Mouse (Mus musculus): ENCODE measurements around the gene Shpk.

Shpk gene

GRCm38 (mm10) chr11:73199230-73199712 lies at the start of gene Shpk:
Gene Shpk (plus strand): TSS chr11:73199460.
- in situ Hi-C loops (cut with MboI; ENCODE audit: unreplicated experiment in 2 of 2) = loop anchor here (10.0 to 25.0 kb wide), 2 partner anchors 124 to 1638 kb away; partner anchors contain the start of gene Mnt (in 1 of the 2)

- in situ Hi-C loops (cut with MboI; ENCODE audit: unreplicated experiment in 2 of 2) = no loop called here
These were observed 44.2 kb upstream of the Shpk start for GRCm38 (mm10) chr11:73155071-73155470.

- in situ Hi-C loops (cut with MboI; ENCODE audit: unreplicated experiment in 2 of 2) = no loop called here
These were observed 39.1 kb upstream of the Shpk start, which contains the start of gene P2rx5 for GRCm38 (mm10) chr11:73159957-73160810. Gene P2rx5 (plus strand): TSS chr11:73160421.

GRCm38 (mm10) chr11:73160811-73161200 lies 38.5 kb upstream of the Shpk start:
- in situ Hi-C loops (cut with MboI; ENCODE audit: unreplicated experiment in 2 of 2) = no loop called here

GRCm38 (mm10) chr11:73161616-73162015 lies 37.6 kb upstream of the Shpk start:
- in situ Hi-C loops (cut with MboI; ENCODE audit: unreplicated experiment in 2 of 2) = no loop called here

- in situ Hi-C loops (cut with MboI; ENCODE audit: unreplicated experiment in 2 of 2) = no loop called here
These were observed 37.0 kb upstream of the Shpk start for GRCm38 (mm10) chr11:73162284-73162683.

GRCm38 (mm10) chr11:73168071-73168470 lies 31.2 kb upstream of the Shpk start:
- in situ Hi-C loops (cut with MboI; ENCODE audit: unreplicated experiment in 2 of 2) = no loop called here

GRCm38 (mm10) chr11:73168576-73168975 lies 30.7 kb upstream of the Shpk start:
- in situ Hi-C loops (cut with MboI; ENCODE audit: unreplicated experiment in 2 of 2) = no loop called here

- in situ Hi-C loops (cut with MboI; ENCODE audit: unreplicated experiment in 2 of 2) = no loop called here
These were observed 30.0 kb upstream of the Shpk start for GRCm38 (mm10) chr11:73169231-73169630.

- in situ Hi-C loops (cut with MboI; ENCODE audit: unreplicated experiment in 2 of 2) = loop anchor here in 1 of 2 experiments (5.0 kb wide), 1 partner anchor 35 kb away; the partner anchor contains the start of gene Haspin
These were observed 27.1 kb upstream of the Shpk start for GRCm38 (mm10) chr11:73172186-73172585.

- in situ Hi-C loops (cut with MboI; ENCODE audit: unreplicated experiment in 2 of 2) = loop anchor here in 1 of 2 experiments (25.0 kb wide), 1 partner anchor 1662 kb away; the partner anchor contains the start of gene Mnt
These were observed 23.6 kb upstream of the Shpk start for GRCm38 (mm10) chr11:73175612-73176011.

GRCm38 (mm10) chr11:73176186-73176585 lies 23.1 kb upstream of the Shpk start:
- in situ Hi-C loops (cut with MboI; ENCODE audit: unreplicated experiment in 2 of 2) = loop anchor here in 1 of 2 experiments (25.0 kb wide), 1 partner anchor 1661 kb away; the partner anchor contains the start of gene Mnt

- in situ Hi-C loops (cut with MboI; ENCODE audit: unreplicated experiment in 2 of 2) = loop anchor here in 1 of 2 experiments (25.0 kb wide), 1 partner anchor 1660 kb away; the partner anchor contains the start of gene Mnt
These were observed 22.4 kb upstream of the Shpk start, which contains the start of the genes Emc6 and Tax1bp3 for GRCm38 (mm10) chr11:73176608-73177508. Gene Emc6 (minus strand): TSS chr11:73177037. Gene Tax1bp3 (plus strand): TSS chr11:73177083.

- in situ Hi-C loops (cut with MboI; ENCODE audit: unreplicated experiment in 2 of 2) = loop anchor here in 1 of 2 experiments (25.0 kb wide), 1 partner anchor 1660 kb away; the partner anchor contains the start of gene Mnt
These were observed 21.8 kb upstream of the Shpk start for GRCm38 (mm10) chr11:73177509-73177875.

GRCm38 (mm10) chr11:73177895-73178294 lies 21.4 kb upstream of the Shpk start:
- in situ Hi-C loops (cut with MboI; ENCODE audit: unreplicated experiment in 2 of 2) = loop anchor here in 1 of 2 experiments (25.0 kb wide), 1 partner anchor 1659 kb away; the partner anchor contains the start of gene Mnt

GRCm38 (mm10) chr11:73185872-73186615 lies 13.2 kb upstream of the Shpk start:
- in situ Hi-C loops (cut with MboI; ENCODE audit: unreplicated experiment in 2 of 2) = loop anchor here in 1 of 2 experiments (25.0 kb wide), 1 partner anchor 1651 kb away; the partner anchor contains the start of gene Mnt

- in situ Hi-C loops (cut with MboI; ENCODE audit: unreplicated experiment in 2 of 2) = loop anchor here in 1 of 2 experiments (25.0 kb wide), 1 partner anchor 1650 kb away; the partner anchor contains the start of gene Mnt
These were observed 12.0 kb upstream of the Shpk start for GRCm38 (mm10) chr11:73187231-73187630.

- in situ Hi-C loops (cut with MboI; ENCODE audit: unreplicated experiment in 2 of 2) = loop anchor here (10.0 to 25.0 kb wide), 2 partner anchors 118 to 1644 kb away; partner anchors contain the start of gene Mnt (in 1 of the 2)
These were observed 6.2 kb upstream of the Shpk start for GRCm38 (mm10) chr11:73193047-73193446.

- in situ Hi-C loops (cut with MboI; ENCODE audit: unreplicated experiment in 2 of 2) = loop anchor here (10.0 to 25.0 kb wide), 2 partner anchors 120 to 1643 kb away; partner anchors contain the start of gene Mnt (in 1 of the 2)
These were observed 4.8 kb upstream of the Shpk start for GRCm38 (mm10) chr11:73194444-73194843.

Measured in v-Abl transformed pro-B cells (cell line).